Comparison of ENCODE assay signal across 21 mouse cellular contexts in the genomic region with DNA sequence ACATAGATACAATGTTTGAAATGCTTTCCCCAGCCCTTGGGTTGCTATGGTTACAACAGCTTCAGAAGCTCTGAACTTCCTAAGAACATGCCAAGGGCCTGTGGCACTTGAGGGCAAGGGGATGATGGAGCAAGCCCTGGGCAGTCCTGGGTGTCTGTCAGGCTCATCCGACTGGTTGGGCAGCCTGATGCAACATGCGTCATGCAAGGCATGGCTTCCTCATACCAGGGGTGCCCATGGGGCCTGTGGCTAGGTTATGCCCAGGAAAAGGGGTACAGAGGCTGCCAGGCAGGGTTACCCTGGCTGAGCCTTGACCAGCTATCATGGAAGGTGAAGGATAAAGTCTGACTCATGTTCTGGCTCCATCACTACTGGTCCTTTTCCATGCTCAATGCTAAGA. TPM values are rescaled to one million over a fixed set of nuclear protein-coding genes. Genes with fewer than 3 reads are reported as not detected.
A peak's percentile ranks its signal among the peaks of the same experiment; 100 is the strongest.
DNase-seq lines count a peak whose midpoint lies in the region; ATAC-seq lines count a peak whose summit lies in the region.
"Had no signal": no experiment of that assay in that cellular context is flagged by ENCODE, and none has a peak within 500 bp of the region (broad histone marks: within the 10 kb centered on the region; RNA-seq: fewer than 3 reads in every experiment).

No protein-coding gene starts in this region.

- peaks cover 69% of the 10 kb centered on the region for H3K36me3 ChIP-seq in forebrain, embryonic 13.5 days (ENCODE audit: poor library complexity, severe bottlenecking)
- H3K36me3 ChIP-seq in forebrain, embryonic 14.5 days (ENCODE audit: control insufficient read depth, insufficient read depth, low read length) = peaks cover 69% of the 10 kb centered on the region
- H3K36me3 ChIP-seq in limb, embryonic 10.5 days = peaks cover 71% of the 10 kb centered on the region
- peaks cover 69% of the 10 kb centered on the region for H3K36me3 ChIP-seq in midbrain, embryonic 10.5 days

- peak overlapping the region; percentile 16; the same call in 1 of the 2 replicates for H3K9ac ChIP-seq in forebrain, embryonic 13.5 days
- H3K9ac ChIP-seq in forebrain, embryonic 14.5 days (ENCODE audit: low read length) = no peak overlapping the region
- H3K9ac ChIP-seq: limb, embryonic 15.5 days; liver, embryonic 14.5 days; lung, embryonic 14.5 days; stomach, embryonic 15.5 days had no signal

- H3K4me1 ChIP-seq in forebrain, embryonic 13.5 days = peaks cover 43% of the 10 kb centered on the region
- H3K4me1 ChIP-seq in forebrain, embryonic 14.5 days (ENCODE audit: control insufficient read depth, insufficient read depth, low read length) = peaks cover 17% of the 10 kb centered on the region
- peaks cover 25% of the 10 kb centered on the region for H3K4me1 ChIP-seq in limb, embryonic 10.5 days
- peaks cover 33% of the 10 kb centered on the region for H3K4me1 ChIP-seq in midbrain, embryonic 10.5 days

- no peak for ATAC-seq in forebrain, embryonic 13.5 days
- ATAC-seq in forebrain, embryonic 14.5 days = no peak
- ATAC-seq in megakaryocyte, adult 5-6 weeks (ENCODE audit: poor library complexity, severe bottlenecking) = peak; percentile 50
- ATAC-seq: activated CD4-positive, CD25-positive, alpha-beta regulatory T cell, adult 4 months had no signal

- no peak overlapping the region for H3K4me2 ChIP-seq in forebrain, embryonic 13.5 days
- no peak overlapping the region for H3K4me2 ChIP-seq in forebrain, embryonic 14.5 days (ENCODE audit: low read length)
- H3K4me2 ChIP-seq: hindbrain, embryonic 13.5 days; limb, embryonic 15.5 days; lung, embryonic 14.5 days; stomach, embryonic 15.5 days had no signal

- H3K27ac ChIP-seq in forebrain, embryonic 13.5 days = no peak overlapping the region
- H3K27ac ChIP-seq in forebrain, embryonic 14.5 days (ENCODE audit: low read depth, low read length) = no peak overlapping the region
- no peak overlapping the region for H3K27ac ChIP-seq in limb, embryonic 10.5 days
- no peak overlapping the region for H3K27ac ChIP-seq in midbrain, embryonic 10.5 days (replicated peaks)
- H3K27ac ChIP-seq: forebrain, embryonic 10.5 days; hindbrain, embryonic 13.5 days; limb, embryonic 15.5 days; liver, embryonic 14.5 days; stomach, embryonic 15.5 days had no signal

- WGBS in forebrain, embryonic 13.5 days = 94% methylated on average over 2 of the region's 2 CpGs
- WGBS in forebrain, embryonic 14.5 days = 87% methylated on average over 2 of the region's 2 CpGs
- WGBS in limb, embryonic 10.5 days = 89% methylated on average over 2 of the region's 2 CpGs
- WGBS in midbrain, embryonic 10.5 days = 96% methylated on average over 2 of the region's 2 CpGs

- no peaks in the 10 kb centered on the region for H3K27me3 ChIP-seq in forebrain, embryonic 13.5 days
- no peaks in the 10 kb centered on the region for H3K27me3 ChIP-seq in forebrain, embryonic 14.5 days (replicated peaks; ENCODE audit: control insufficient read depth, insufficient read depth, low read length)
- no peaks in the 10 kb centered on the region for H3K27me3 ChIP-seq in limb, embryonic 10.5 days (ENCODE audit: low read depth, poor library complexity, severe bottlenecking)
- H3K27me3 ChIP-seq in midbrain, embryonic 10.5 days (ENCODE audit: low read depth, poor library complexity, severe bottlenecking) = no peaks in the 10 kb centered on the region
- H3K27me3 ChIP-seq: CH12.LX; hindbrain, embryonic 13.5 days; limb, embryonic 15.5 days; stomach, embryonic 15.5 days had no signal

- DNase-seq in forebrain, embryonic 14.5 days (ENCODE audit: low spot score) = no peak
- peak; percentile 21 for DNase-seq in 416B (ENCODE audit: low read depth)
- DNase-seq in adrenal gland, postnatal 14 days = peak; percentile 63
- no peak for DNase-seq in limb, embryonic 10.5 days (ENCODE audit: low spot score)
- DNase-seq in midbrain, embryonic 10.5 days (ENCODE audit: low spot score) = no peak
- DNase-seq: B cell, adult 2 months; cerebellum, adult 9-10 months; gastrocnemius, postnatal 36 days; kidney, adult 18-20 months; layer of hippocampus, adult 9-11 months; lung, embryonic 14.5 days; thymus, postnatal 36 days had no signal

- H3K4me3 ChIP-seq in forebrain, embryonic 13.5 days = no peak overlapping the region
- no peak overlapping the region for H3K4me3 ChIP-seq in forebrain, embryonic 14.5 days (ENCODE audit: low read depth, low read length)
- H3K4me3 ChIP-seq in limb, embryonic 10.5 days = no peak overlapping the region
- no peak overlapping the region for H3K4me3 ChIP-seq in midbrain, embryonic 10.5 days
- H3K4me3 ChIP-seq: forebrain, embryonic 10.5 days; hindbrain, embryonic 13.5 days; limb, embryonic 15.5 days; stomach, embryonic 15.5 days had no signal

- no peaks in the 10 kb centered on the region for H3K9me3 ChIP-seq in forebrain, embryonic 13.5 days (replicated peaks)
- no peaks in the 10 kb centered on the region for H3K9me3 ChIP-seq in forebrain, embryonic 14.5 days (replicated peaks; ENCODE audit: control insufficient read depth, low read length)
- H3K9me3 ChIP-seq in limb, embryonic 10.5 days (replicated peaks) = no peaks in the 10 kb centered on the region
- H3K9me3 ChIP-seq in midbrain, embryonic 10.5 days (replicated peaks) = no peaks in the 10 kb centered on the region
- H3K9me3 ChIP-seq: forebrain, embryonic 10.5 days; hindbrain, embryonic 13.5 days; limb, embryonic 15.5 days; stomach, embryonic 15.5 days had no signal

RNA-seq across cellular contexts. Expression of gene Zswim4, which starts 3.8 kb away (rescaled TPM):
- polyA plus RNA-seq in forebrain, embryonic 13.5 days (2015; fragmentation: Nextera tagmentation; extraction: Ambion mirVana) = 43.1 and 44.0 TPM in 2 replicates
- polyA plus RNA-seq in forebrain, embryonic 14.5 days (2014; fragmentation: Nextera tagmentation; extraction: Ambion mirVana) = 22.6 and 26.9 TPM in 2 replicates
- total RNA-seq in adrenal gland, postnatal 14 days (2021) = 32.3 and 39.5 TPM in 2 replicates
- total RNA-seq in megakaryocyte, adult 5-6 weeks (2015) = 6.2 and 6.5 TPM in 2 replicates
- 8.9 and 9.4 TPM in 2 replicates for total RNA-seq in megakaryocyte, adult 5-6 weeks (2017)
- 40.1 and 44.4 TPM in 2 replicates for polyA plus RNA-seq in limb, embryonic 10.5 days (2016; fragmentation: Nextera tagmentation; extraction: Ambion mirVana)
- polyA plus RNA-seq in midbrain, embryonic 10.5 days (2016; fragmentation: Nextera tagmentation; extraction: Ambion mirVana) = 30.4 and 39.5 TPM in 2 replicates

RNA-seq across cellular contexts. Expression of gene D8Ertd738e, which starts 16.5 kb away (rescaled TPM):
- 294 and 310 TPM in 2 replicates for polyA plus RNA-seq in forebrain, embryonic 13.5 days (2015; fragmentation: Nextera tagmentation; extraction: Ambion mirVana)
- 266 and 329 TPM in 2 replicates for polyA plus RNA-seq in forebrain, embryonic 14.5 days (2014; fragmentation: Nextera tagmentation; extraction: Ambion mirVana)
- 251 and 255 TPM in 2 replicates for total RNA-seq in adrenal gland, postnatal 14 days (2021)
- 169 and 188 TPM in 2 replicates for total RNA-seq in megakaryocyte, adult 5-6 weeks (2015)
- total RNA-seq in megakaryocyte, adult 5-6 weeks (2017) = 99.7 and 113 TPM in 2 replicates
- polyA plus RNA-seq in limb, embryonic 10.5 days (2016; fragmentation: Nextera tagmentation; extraction: Ambion mirVana) = 420 and 449 TPM in 2 replicates
- 363 and 389 TPM in 2 replicates for polyA plus RNA-seq in midbrain, embryonic 10.5 days (2016; fragmentation: Nextera tagmentation; extraction: Ambion mirVana)

RNA-seq across cellular contexts. Expression of gene Mri1, which starts 24.1 kb away (rescaled TPM):
- 57.3 and 64.1 TPM in 2 replicates for polyA plus RNA-seq in forebrain, embryonic 13.5 days (2015; fragmentation: Nextera tagmentation; extraction: Ambion mirVana)
- 43.6 and 48.8 TPM in 2 replicates for polyA plus RNA-seq in forebrain, embryonic 14.5 days (2014; fragmentation: Nextera tagmentation; extraction: Ambion mirVana)
- total RNA-seq in adrenal gland, postnatal 14 days (2021) = 25.0 and 35.5 TPM in 2 replicates
- total RNA-seq in megakaryocyte, adult 5-6 weeks (2015) = 11.6 and 13.5 TPM in 2 replicates
- 4.0 and 4.9 TPM in 2 replicates for total RNA-seq in megakaryocyte, adult 5-6 weeks (2017)
- polyA plus RNA-seq in limb, embryonic 10.5 days (2016; fragmentation: Nextera tagmentation; extraction: Ambion mirVana) = 75.0 and 83.0 TPM in 2 replicates
- polyA plus RNA-seq in midbrain, embryonic 10.5 days (2016; fragmentation: Nextera tagmentation; extraction: Ambion mirVana) = 65.5 and 72.0 TPM in 2 replicates

RNA-seq across cellular contexts. Expression of gene Ccdc130, which starts 37.1 kb away (rescaled TPM):
- polyA plus RNA-seq in forebrain, embryonic 13.5 days (2015; fragmentation: Nextera tagmentation; extraction: Ambion mirVana) = 26.8 and 28.9 TPM in 2 replicates
- polyA plus RNA-seq in forebrain, embryonic 14.5 days (2014; fragmentation: Nextera tagmentation; extraction: Ambion mirVana) = 27.6 and 28.9 TPM in 2 replicates
- 17.5 and 22.0 TPM in 2 replicates for total RNA-seq in adrenal gland, postnatal 14 days (2021)
- 18.7 and 22.8 TPM in 2 replicates for total RNA-seq in megakaryocyte, adult 5-6 weeks (2015)
- 17.8 and 22.5 TPM in 2 replicates for total RNA-seq in megakaryocyte, adult 5-6 weeks (2017)
- polyA plus RNA-seq in limb, embryonic 10.5 days (2016; fragmentation: Nextera tagmentation; extraction: Ambion mirVana) = 15.0 and 22.9 TPM in 2 replicates
- 23.8 and 24.1 TPM in 2 replicates for polyA plus RNA-seq in midbrain, embryonic 10.5 days (2016; fragmentation: Nextera tagmentation; extraction: Ambion mirVana)

RNA-seq across cellular contexts. Expression of gene Nanos3, which starts 48.0 kb away (rescaled TPM):
- polyA plus RNA-seq in forebrain, embryonic 13.5 days (2015; fragmentation: Nextera tagmentation; extraction: Ambion mirVana) = 4.7 and 6.5 TPM in 2 replicates
- 4.5 and 8.3 TPM in 2 replicates for polyA plus RNA-seq in forebrain, embryonic 14.5 days (2014; fragmentation: Nextera tagmentation; extraction: Ambion mirVana)
- total RNA-seq in adrenal gland, postnatal 14 days (2021) = 0.67 and 1.2 TPM in 2 replicates
- not detected in 2 replicates for total RNA-seq in megakaryocyte, adult 5-6 weeks (2015)
- not detected in 2 replicates for total RNA-seq in megakaryocyte, adult 5-6 weeks (2017)
- 3.1 and 3.2 TPM in 2 replicates for polyA plus RNA-seq in limb, embryonic 10.5 days (2016; fragmentation: Nextera tagmentation; extraction: Ambion mirVana)
- polyA plus RNA-seq in midbrain, embryonic 10.5 days (2016; fragmentation: Nextera tagmentation; extraction: Ambion mirVana) = 3.0 and 5.6 TPM in 2 replicates
- total RNA-seq: CH12.LX; gastrocnemius, postnatal 36 days had no signal

Comparison
In these comparisons a context has a peak if more than half of its experiments do, and no peak if none do; other contexts are left out.
1. DNase-seq: peak in 416B (single experiment) and adrenal gland, postnatal 14 days (single experiment); none in forebrain, embryonic 14.5 days (single experiment), limb, embryonic 10.5 days (single experiment) and midbrain, embryonic 10.5 days (single experiment).